Mouse (Mus musculus) c-Kit-negative CD71-positive TER-119-positive erythroid progenitor cells, embryonic 14.5 days (primary cell): ENCODE results near the gene Scarb1.

Experiments
- DNase-seq: peaks from one replicate; pipeline ENCODE4 v3.0.0-alpha.2; 2013; ENCODE audit warnings: low read depth, low spot score

Scarb1 gene

GRCm38 (mm10) chr5:125240124-125240781 is 100.6 kb downstream of the Scarb1 start:
- no peak for DNase-seq

GRCm38 (mm10) chr5:125235874-125236273 is 105.0 kb downstream of the Scarb1 start:
- no peak for DNase-seq

GRCm38 (mm10) chr5:125235398-125235797 is 105.5 kb downstream of the Scarb1 start:
- DNase-seq, result no peak

- no peak for DNase-seq
Observed at GRCm38 (mm10) chr5:125234399-125234798, 106.5 kb downstream of the Scarb1 start.

- DNase-seq, result no peak
Observed at GRCm38 (mm10) chr5:125233478-125233877, 107.4 kb downstream of the Scarb1 start.

GRCm38 (mm10) chr5:125232443-125232979 is 108.4 kb downstream of the Scarb1 start:
- no peak for DNase-seq

GRCm38 (mm10) chr5:125230463-125230862 is 110.4 kb downstream of the Scarb1 start:
- DNase-seq, result no peak

- DNase-seq, result no peak
Observed at GRCm38 (mm10) chr5:125229097-125229496, 111.8 kb downstream of the Scarb1 start.

GRCm38 (mm10) chr5:125227699-125228098 is 113.2 kb downstream of the Scarb1 start:
- DNase-seq, result no peak
